Mouse (Mus musculus) testis, adult 2 months (tissue): Measurements from ENCODE around the gene Lrwd1. TPM values are rescaled to one million over a fixed set of nuclear protein-coding genes. Genes with fewer than 3 reads are reported as not detected.
A peak's percentile ranks its signal among the peaks of the same experiment; 100 is the strongest.

ENCODE experiments used
- H3K27ac ChIP-seq: fragments of 200-500 bp; 2 replicates; pipeline ENCODE4 v1.5.1; 2012; ENCODE audit warnings: low read depth, low read length; ENCODE audit not compliant: control insufficient read depth, insufficient read depth
- H3K27me3 ChIP-seq: fragments of 200-500 bp; 2 replicates; pipeline ENCODE4 v1.6.1; 2012; ENCODE audit warnings: mild to moderate bottlenecking, low read length, moderate library complexity; ENCODE audit not compliant: control insufficient read depth, insufficient read depth
- H3K36me3 ChIP-seq: fragments of 200-500 bp; 2 replicates; pipeline ENCODE4 v1.6.1; 2012; ENCODE audit warnings: mild to moderate bottlenecking, low read length; ENCODE audit not compliant: control insufficient read depth, insufficient read depth
- H3K4me1 ChIP-seq: fragments of 200-500 bp; 2 replicates; pipeline ENCODE4 v1.6.1; 2012; ENCODE audit warnings: low read length; ENCODE audit not compliant: control insufficient read depth, insufficient read depth
- H3K4me3 ChIP-seq: fragments of 200-500 bp; 2 replicates; pipeline ENCODE4 v1.5.1; 2012; ENCODE audit warnings: low read depth, mild to moderate bottlenecking, low read length, moderate library complexity, mixed read lengths; ENCODE audit not compliant: control insufficient read depth
- CTCF ChIP-seq: fragments of 200-500 bp; IDR thresholded peaks from 2 replicates; pipeline ENCODE4 v1.5.1; 2012; ENCODE audit warnings: low read depth, mild to moderate bottlenecking, inconsistent platforms, low read length, moderate library complexity; ENCODE audit not compliant: control insufficient read depth, insufficient read depth, insufficient replicate concordance
- POLR2A ChIP-seq: fragments of 200-500 bp; IDR thresholded peaks from 2 replicates; pipeline ENCODE4 v1.6.1; 2012; ENCODE audit warnings: low read depth, mild to moderate bottlenecking, inconsistent platforms, low read length, moderate library complexity; ENCODE audit not compliant: control insufficient read depth
- polyA plus RNA-seq: library from polyadenylated mRNA; depleted of rRNA; stranded (reverse); fragments of >200 nt; gene quantifications from 2 replicates; pipeline ENCODE4 v1.2.3, GENCODE M21; 2012; rRNA removed

The Lrwd1 gene
- 271 and 311 TPM in 2 replicates for polyA plus RNA-seq

DNA sequence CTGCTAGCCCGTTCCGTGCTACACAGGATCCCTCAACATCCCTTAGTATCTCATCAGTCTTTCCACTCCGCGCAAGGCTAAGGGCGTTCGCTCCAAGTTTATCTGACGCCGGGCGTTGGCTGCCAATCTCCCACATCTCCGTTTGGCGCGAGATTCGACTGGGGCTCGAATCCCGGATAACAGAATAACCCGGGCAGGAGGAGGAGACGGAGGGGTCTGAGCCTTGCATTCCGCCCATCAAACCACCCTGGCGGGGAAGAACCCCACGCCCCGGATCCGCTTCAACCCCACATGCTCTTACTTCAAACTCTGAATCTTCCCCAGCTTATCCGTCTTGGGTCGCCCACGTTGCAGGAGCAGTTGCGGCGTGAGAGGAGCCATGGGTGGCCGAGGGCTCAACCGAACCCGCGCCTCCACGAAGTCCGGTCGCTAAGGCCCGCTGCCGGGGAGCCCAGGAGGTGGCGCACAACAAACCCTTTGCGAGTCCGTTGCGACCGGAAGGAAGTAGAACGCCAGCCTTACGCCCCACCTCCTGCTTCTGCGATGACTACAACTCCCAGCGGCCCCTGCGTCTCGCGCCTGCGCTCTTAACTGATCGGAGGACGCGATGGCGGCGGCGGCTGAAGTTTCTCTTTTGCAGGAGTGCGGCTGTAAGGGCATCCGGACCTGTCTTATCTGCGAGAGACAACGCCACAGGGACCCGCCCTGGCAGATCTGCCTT is at the start of gene Lrwd1, which contains the start of gene Alkbh4:
TSS of gene Lrwd1 (minus strand) at position 504 of the 721 bp plus-strand sequence.
TSS of gene Alkbh4 (plus strand) at position 576 of the 721 bp plus-strand sequence.
- no peaks in the 10 kb centered on the region for H3K27me3 ChIP-seq
- peak within 1 kb of the TSS; percentile 97 for H3K27ac ChIP-seq
- H3K36me3 ChIP-seq: peaks cover 1% of the 10 kb centered on the region
- H3K4me1 ChIP-seq: 0 out of 2 replicates have a peak, but pooled peaks cover 2% of the 10 kb centered on the region
- TF ChIP-seq POLR2A (peak; percentile 88), CTCF (no peak)
- H3K4me3 ChIP-seq: peak within 1 kb of the TSS; percentile 97

DNA sequence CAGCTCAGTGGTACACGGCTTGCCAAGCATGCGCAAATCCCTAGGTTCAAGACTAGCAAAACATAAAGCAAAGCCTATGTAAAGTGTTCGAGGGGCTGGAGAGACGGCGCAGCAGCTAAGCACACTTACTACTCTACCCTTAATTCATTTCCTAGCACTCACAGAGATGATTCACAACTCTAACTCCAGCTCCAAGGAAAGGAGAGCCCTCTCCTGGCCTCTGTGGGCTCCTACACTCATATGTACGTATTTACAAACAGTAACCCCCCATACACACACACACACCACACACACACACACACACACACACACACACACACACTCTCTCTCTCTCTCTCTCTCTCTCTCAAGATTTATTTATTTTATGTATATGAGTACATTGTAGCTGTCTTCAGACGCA is 47.9 kb upstream of the Lrwd1 start:
- no peak overlapping the region for H3K4me3 ChIP-seq
- no peaks in the 10 kb centered on the region for H3K27me3 ChIP-seq
- TF ChIP-seq POLR2A (no peak), CTCF (no peak)
- H3K36me3 ChIP-seq: peaks cover 1% of the 10 kb centered on the region
- H3K27ac ChIP-seq: no peak overlapping the region
- no peaks in the 10 kb centered on the region for H3K4me1 ChIP-seq

GRCm38 (mm10) chr5:136182830-136183229 is 47.0 kb upstream of the Lrwd1 start:
- no peak overlapping the region for H3K27ac ChIP-seq
- H3K4me3 ChIP-seq: no peak overlapping the region
- no peak for TF ChIP-seq POLR2A
- TF ChIP-seq CTCF: no peak
- peaks cover 1% of the 10 kb centered on the region for H3K36me3 ChIP-seq
- no peaks in the 10 kb centered on the region for H3K27me3 ChIP-seq
- no peaks in the 10 kb centered on the region for H3K4me1 ChIP-seq

DNA sequence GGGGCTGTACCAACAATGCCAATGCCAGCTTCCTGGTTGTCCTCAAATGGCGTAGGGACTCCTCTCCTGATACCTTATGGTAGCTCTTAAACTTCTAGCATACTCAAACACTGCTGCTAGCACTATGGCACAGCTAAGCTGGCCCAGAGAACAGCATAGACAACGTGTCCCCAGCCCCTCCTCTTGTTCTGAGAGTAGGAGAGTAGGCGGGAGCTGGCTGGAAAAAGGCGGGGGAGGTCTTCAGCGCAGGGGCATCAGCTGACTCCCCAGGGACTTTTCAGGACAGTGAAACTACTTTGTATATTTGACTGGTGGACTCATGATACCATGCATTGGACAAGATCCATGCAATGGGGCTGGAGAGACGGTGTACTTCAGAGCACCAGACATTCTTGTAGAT is 46.2 kb upstream of the Lrwd1 start:
- TF ChIP-seq POLR2A (no peak), CTCF (no peak)
- Histone ChIP-seq H3K4me3 (no peak overlapping the region), H3K36me3 (peaks cover 1% of the 10 kb centered on the region), H3K4me1 (no peaks in the 10 kb centered on the region), H3K27me3 (no peaks in the 10 kb centered on the region), H3K27ac (no peak overlapping the region)

GRCm38 (mm10) chr5:136181197-136181596 is 45.3 kb upstream of the Lrwd1 start:
- H3K36me3 ChIP-seq: peaks cover 1% of the 10 kb centered on the region
- H3K4me3 ChIP-seq: no peak overlapping the region
- H3K4me1 ChIP-seq: no peaks in the 10 kb centered on the region
- H3K27me3 ChIP-seq: no peaks in the 10 kb centered on the region
- no peak overlapping the region for H3K27ac ChIP-seq
- TF ChIP-seq POLR2A (no peak), CTCF (no peak)

- no peaks in the 10 kb centered on the region for H3K27me3 ChIP-seq
- TF ChIP-seq CTCF: no peak
- no peak for TF ChIP-seq POLR2A
- H3K36me3 ChIP-seq: peaks cover 1% of the 10 kb centered on the region
- no peak overlapping the region for H3K27ac ChIP-seq
- no peaks in the 10 kb centered on the region for H3K4me1 ChIP-seq
- H3K4me3 ChIP-seq: no peak overlapping the region
Observed at GRCm38 (mm10) chr5:136179594-136179993, 43.7 kb upstream of the Lrwd1 start.

- peaks cover 17% of the 10 kb centered on the region for H3K4me1 ChIP-seq
- H3K27ac ChIP-seq: no peak overlapping the region
- H3K4me3 ChIP-seq: no peak overlapping the region
- TF ChIP-seq CTCF (no peak), POLR2A (no peak)
- H3K36me3 ChIP-seq: no peaks in the 10 kb centered on the region
- H3K27me3 ChIP-seq: no peaks in the 10 kb centered on the region
Observed at GRCm38 (mm10) chr5:136173606-136174463, 38.0 kb upstream of the Lrwd1 start.
